Mouse (Mus musculus) urinary bladder, postnatal 14 days (tissue): ENCODE results near the gene Olfr1341.

Experiments
- DNase-seq: peaks from one replicate; pipeline ENCODE4 v3.0.0; 2021; ENCODE audit warnings: low spot score

Gene Olfr1341

DNA sequence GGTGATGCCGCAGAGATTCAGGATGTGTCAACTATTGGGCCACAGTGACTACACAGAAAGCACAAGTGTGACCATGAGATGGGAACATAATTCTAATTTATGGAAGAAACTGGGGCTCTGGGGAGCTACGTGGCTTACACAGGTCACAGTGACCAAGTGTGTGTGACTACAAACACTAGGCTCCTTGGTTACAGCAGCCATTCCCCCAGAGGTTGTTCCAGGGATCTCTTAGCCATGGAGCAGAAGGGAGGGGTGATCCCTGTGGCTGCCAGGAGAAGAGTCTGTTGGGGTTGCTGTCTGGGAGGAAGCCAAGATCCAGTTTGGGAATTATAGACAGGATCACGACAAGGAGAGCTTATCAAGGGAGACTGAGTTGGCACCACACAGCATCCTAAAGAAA, at the start of gene Olfr1341:
TSS of gene Olfr1341 (plus strand) at position 301 of the 400 bp plus-strand sequence.
- DNase-seq = no peak

DNA sequence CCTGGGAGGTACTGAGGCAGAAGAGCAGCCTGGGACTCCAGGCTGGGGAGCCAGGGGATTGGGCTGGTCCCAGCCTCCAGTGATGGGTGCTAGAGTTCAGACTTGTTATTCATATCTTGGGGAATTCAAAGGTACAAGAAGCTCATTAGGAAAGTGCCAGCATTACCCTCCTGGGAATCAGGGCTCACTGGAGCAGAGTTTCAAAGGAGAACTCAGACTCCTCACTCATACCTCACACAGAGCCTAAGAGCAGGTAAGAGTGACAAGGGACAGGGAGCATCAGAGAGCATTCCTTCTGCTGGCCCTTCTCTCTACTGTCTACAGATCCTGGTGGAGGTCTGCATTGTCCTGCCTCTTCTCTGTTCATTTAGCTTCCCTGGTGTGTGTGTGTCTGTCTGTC, 44.7 kb upstream of the Olfr1341 start, which contains the start of gene Olfr62:
TSS of gene Olfr62 (plus strand) at position 301 of the 400 bp plus-strand sequence.
- no peak for DNase-seq

DNA sequence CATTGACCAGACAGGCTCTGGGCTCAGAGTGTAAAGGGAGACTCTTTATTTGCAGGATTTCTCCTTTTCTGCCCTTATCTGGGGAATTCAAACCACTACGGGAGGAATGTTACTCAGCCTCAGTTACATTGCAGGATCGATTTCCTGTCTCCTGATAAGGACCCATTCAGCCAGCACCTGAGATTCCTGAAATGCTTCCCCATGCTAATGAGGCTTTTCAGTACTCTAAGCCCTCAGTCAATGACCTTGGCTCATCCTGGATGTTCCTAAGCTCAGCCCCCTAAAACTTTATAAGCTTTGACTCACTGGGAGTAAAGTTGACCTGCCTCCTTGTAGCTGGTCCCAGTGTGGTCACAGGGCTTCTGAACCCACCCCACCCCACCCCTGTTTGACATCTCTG, 16.2 kb upstream of the Olfr1341 start:
- no peak for DNase-seq

DNA sequence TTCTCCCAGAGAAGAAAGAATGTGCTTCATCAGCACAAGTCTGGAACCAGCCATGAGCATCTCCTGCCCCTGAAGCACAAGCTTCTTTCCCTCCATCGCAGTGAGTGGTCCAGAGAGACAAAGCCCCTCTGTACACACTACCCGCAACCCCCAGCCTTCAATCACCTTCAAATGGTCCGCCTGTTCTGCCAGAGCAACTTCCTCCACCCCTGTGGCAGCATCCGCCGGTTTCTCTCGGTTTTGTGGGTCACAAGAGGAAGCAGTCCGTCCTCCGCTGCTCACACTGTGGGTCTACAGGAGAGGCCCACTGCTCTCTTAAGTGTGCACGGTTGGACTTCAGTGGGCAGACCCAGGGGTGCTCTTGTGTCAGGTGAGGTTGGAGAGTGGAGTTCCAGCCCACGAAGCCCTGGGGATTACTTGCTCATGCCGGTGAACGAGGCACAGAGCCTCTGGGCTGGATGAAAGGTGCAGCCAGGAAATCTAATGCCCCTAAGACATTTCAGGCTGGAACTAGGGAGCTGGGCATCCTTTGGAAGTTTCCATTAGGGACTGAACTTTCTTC, 10.8 kb upstream of the Olfr1341 start, which contains the start of gene Olfr1342:
TSS of gene Olfr1342 (minus strand) at position 345 of the 562 bp plus-strand sequence.
- DNase-seq = no peak

DNA sequence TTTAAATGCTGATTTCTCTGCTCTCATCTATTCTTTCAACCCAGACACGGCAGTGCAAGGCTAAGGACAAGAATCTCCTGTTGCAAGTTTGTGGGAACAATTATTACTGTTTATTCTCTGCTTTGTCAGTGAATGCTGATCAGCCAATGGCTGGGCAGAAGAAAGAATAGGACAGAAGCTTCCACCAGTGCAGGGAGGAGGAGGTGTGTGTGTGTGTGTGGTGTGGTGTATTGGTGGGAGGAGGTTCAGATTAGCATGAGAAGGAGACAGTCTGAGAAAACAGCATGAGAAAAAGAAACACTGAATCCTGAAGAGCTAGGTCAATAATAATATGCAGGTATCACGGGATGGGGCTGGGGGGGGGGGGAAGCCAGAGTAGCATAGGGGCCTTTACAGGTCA, 9.5 kb upstream of the Olfr1341 start:
- DNase-seq = no peak

DNA sequence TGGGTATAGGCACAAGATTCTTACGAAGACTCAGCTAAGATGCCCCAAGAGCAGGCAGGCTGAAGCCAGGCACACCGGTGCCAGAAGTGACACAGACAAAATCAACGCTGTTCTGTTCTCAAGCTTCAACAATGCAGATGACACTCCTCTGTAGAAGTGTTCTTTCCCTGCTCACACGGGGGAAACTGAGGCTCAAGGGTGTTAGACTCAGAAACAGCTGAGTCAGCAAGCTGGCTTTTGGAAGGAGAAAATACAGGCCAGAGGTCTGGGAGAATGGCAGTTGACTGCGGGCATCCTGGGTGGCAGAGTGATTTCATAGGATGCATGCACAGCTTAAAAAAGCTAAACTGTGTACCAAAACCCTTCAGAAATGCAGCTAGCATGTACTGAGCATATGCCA, 4.8 kb downstream of the Olfr1341 start:
- DNase-seq = no peak

DNA sequence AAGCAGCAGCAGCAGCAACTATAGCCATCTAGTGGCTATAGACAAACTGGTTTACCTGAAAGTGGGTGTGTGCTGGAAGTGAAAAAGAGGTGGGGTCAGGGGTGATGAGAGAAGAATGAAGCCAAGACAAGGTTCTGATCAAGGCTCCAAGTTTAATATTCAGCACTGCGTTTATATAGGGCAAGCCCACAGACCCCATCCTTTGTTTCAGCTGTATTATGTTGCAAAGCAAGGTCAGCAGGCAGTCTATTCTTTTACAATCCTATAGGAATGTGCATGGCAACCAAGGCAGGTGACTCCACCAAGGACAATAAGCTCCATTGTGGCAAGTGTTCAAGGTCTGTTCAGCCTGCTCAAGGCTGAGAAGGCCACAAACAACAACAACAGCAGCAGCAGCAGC, 8.3 kb downstream of the Olfr1341 start:
- DNase-seq = no peak

DNA sequence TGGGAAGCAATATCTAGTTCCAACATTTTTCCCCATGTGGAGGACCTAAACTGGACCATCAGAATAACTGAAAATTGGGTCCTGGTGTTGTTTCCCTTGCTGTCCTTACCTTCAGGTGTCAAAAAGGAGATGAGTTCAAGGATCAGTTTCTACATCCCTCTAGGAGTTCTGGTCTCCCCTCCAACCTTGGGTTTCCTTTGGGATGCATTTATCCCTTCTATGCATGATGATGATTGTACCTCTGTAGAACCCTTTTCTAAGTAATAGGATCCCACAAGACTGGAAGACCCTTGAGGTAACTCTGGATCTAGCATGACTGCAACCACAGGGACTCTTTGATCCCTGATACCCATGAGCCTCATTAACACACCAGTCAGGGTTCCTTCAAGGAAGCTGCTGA, 16.5 kb downstream of the Olfr1341 start, which contains the start of gene Olfr1340:
TSS of gene Olfr1340 (plus strand) at position 301 of the 400 bp plus-strand sequence.
- DNase-seq = no peak

DNA sequence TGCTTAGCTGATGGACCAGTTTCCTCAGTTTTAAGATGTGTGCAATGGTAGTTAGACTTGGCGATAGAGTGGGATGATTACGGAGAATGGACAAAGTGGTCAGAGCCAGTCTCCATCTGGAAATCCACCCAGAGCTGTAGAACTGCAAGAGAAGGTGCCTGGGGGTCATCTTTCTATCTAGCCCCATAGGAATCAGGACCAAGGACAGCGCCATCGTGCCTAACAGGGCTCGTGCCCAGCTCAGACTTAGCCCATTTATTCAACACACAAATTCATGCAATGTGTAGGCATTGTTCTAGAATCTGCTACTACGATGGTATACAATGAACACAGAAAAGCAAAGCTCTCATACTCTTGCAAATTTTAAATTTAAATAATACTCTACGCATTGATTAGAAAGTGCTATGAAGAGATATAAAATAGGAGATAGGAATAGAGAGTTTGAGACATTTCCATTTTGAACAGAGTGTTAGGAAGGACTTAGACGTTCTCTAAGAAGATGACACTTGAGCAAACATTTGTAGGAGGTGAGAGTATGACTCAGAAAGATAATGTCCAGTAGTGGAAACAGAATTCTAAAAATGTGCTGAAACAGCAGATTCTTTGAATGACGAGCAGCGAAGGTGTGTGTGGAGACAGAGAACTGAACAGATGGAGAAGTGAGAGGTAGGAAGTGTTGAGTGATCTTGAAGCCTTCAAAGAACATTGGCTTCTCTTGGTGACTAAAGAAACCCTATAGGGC, 18.6 kb downstream of the Olfr1341 start:
- peak; percentile 7 for DNase-seq

DNA sequence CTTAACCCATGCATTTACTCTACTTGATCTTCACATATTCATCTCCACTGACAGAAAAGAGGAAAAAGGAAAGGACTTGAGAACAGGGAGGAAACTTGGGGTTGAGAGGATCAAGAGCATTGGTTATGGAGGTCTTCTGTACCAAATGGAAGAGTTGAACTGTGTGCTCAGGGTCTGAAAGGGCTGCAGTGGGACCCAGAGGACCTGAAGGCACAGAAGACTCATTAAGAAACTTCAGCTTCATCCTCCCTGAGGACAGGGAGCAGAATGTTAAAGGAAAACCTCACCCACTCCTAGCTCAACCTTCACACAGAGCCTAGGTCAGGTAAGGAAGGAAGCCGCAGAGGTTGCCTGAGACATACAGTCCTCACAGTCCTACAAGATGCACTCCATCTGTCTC, 28.6 kb downstream of the Olfr1341 start, which contains the start of gene Olfr1339:
TSS of gene Olfr1339 (plus strand) at position 301 of the 400 bp plus-strand sequence.
- no peak for DNase-seq

DNA sequence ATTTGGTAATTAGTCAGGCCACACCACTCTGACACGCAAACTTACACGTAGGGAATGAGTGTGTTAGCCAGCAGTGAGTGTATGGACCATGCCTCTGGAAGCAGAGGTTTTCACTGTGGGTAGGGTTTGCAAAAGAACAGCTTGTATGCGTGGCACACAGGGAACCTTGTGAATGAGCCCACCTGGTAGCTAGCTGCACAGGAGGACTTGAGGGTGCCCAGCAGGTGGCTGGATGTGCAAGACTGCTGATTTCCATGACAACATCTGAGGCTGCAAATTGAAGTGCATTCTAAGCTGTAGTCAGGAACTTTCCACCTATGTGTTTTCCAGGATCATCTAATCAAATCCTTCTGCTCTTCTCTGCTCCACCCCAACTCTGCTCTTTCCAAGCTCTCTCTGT, 36.3 kb downstream of the Olfr1341 start:
- no peak for DNase-seq

DNA sequence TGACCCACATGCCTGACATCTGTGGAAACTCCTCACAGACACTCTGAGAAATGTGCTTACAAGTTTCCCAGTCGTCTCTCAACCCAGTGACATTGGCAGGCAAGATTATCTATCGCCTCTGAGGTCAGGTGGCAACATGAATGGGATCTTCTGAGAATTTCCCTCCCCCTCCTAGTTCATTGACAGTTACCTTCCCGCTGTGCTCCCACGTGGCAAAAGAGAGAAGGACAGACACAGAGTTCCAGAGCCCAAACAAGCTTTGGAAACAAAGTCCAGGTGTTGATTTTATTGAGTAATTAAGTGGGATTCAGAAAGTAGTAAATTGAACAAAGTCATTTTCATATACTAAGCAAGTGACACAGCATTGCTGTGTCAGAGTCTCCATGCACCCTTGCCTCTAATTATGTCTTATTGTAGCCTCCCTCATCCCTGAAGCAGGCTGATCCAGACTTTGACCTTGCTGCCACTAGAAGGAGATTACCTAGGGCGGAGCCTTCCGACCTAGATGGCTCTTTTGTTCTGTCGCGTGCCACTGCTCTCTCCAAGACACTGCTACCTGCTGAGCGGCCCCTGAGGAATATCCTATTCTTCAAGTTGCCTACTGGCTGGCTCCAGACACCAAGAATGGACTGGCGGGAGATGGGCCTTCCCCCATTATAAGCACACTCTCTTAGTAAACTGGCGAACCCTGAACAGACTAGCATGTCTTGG, 37.8 kb downstream of the Olfr1341 start:
- no peak for DNase-seq

DNA sequence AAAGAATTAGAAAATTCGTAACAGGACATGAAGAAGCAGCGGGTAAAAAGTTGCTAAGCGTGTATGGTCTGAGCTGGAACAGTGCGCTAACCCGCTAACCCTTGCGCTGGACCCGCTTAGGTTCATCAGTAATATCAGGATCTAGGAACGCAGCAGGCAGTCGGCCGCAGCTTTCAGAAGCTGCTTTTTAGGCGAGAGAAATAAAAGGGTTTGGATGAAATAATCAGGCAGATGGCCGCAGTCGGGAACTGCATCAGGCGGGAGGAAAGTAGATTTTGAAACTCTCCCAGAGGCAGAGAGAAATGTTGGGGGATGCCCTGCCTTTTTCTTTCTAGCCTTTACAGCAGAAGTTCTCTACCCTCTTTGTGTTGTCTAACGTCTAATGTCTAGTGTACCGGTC, 38.6 kb downstream of the Olfr1341 start:
- DNase-seq = no peak

DNA sequence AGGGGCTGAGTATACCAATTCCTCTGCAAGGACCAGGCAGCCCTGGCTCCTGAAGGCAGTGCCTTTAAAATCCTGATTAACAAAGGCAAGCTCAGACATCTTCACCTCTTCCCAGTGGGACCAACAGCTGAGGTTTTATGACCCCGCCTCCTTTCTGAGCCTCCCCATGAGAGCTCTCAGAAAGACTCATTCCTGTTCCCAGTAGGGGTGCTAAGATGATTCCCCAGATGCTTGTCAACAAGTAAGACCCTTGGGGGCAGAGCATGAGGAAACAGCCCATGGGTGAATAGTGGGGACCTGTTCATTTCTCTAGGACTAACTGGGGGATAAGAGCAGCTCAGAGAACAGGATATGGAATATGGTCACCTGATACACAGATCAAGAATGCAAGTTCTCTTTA, 55.3 kb downstream of the Olfr1341 start, which contains the start of gene Olfr1338:
TSS of gene Olfr1338 (minus strand) at position 101 of the 400 bp plus-strand sequence.
- no peak for DNase-seq
